Mouse (Mus musculus) neutrophil, adult 5-6 weeks (primary cell): ENCODE measurements at regions not wholly inside any gene's neighbourhood (a gene's known extent, or its start where the extent isn't known, plus 50 kb on each side); places are given as distances from the start of the nearest gene placed in this dataset.

Source experiments
- ATAC-seq: fragments of 151-379, 151-347 bp; 2 replicates; pipeline ENCODE4 v1.8.0; 2017; ENCODE audit warnings: mild to moderate bottlenecking, moderate TSS enrichment; ENCODE audit not compliant: insufficient number of reproducible peaks, poor library complexity, low FRiP score, severe bottlenecking; ENCODE audit errors: extremely low read depth

DNA sequence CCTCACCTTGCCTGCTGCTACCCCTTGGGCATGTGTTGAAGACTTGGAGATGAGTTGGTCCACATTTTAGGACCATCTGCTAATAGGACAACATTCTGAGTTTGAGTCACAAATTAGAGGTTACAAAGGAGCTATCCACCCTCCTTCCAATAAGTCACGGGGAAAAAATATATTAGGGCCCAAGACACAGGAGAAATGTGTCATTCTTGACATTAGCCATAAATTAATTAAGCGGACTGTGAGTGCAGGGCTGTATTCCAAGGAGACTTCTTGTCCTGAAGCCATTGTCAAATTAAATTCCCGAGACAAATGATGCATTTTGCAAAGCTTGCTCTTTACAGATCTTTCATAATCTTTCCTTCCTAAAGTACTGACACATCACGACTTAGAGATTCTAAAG lies 79.2 kb downstream of the 1700020N01Rik start:
- no peak for ATAC-seq

DNA sequence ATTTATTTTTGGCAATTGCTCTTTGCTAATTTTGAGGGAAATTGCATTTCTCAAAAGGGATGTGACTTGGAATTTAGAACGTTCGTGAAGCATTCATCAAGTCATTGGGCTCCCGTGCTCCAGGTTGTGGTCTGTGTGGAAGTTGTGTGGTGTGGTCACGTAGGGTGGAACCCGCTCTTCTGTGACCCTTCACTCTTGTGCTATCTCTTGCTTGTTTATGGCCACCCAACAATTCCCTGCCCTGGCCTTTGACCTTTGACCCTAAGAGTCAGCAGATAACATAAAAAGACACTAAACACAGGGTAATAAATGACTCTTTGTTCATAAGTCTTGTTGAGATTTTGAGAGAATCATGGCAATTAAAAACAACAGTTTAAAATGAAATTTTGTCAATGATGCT lies 79.7 kb downstream of the 1700020N01Rik start:
- ATAC-seq: no peak

DNA sequence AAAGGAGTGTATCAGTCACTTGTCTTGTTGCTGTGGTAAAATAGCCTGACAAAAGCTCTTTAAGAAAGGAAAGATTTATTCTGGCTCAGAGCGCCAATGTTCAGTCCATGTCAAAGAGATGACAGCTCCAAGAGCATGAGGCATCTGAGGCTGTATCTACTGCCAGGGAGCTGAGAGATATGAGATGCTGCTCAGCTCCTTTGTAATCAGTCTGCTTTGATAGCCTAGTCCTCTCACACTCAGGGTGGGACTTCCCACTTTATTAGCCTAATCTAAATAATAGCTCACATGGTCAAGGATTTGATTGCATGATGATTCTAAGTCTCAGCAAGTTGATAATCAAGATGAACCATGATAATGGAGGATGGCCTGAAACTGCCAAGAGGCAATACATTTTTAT lies 80.9 kb downstream of the 1700020N01Rik start:
- no peak for ATAC-seq

DNA sequence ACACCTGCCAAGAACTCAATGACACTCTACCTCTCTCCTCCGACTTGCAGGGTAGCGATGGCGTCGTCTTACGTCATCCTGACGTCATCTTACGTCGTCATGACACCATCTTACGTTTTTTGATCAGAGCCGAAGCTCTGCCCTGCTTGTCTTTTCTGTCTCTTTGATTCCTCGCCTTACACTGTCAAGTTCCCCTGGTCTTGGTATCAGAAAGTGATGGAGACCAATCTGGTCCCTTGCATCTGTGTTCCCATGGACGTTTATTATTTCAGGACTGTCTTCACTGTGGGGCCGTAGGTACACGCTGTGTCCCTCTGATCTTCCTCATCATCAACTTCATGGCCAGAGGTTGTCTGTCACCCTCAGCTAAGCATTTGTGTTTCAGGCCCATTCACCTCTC lies 82.8 kb downstream of the 1700020N01Rik start:
- no peak for ATAC-seq

DNA sequence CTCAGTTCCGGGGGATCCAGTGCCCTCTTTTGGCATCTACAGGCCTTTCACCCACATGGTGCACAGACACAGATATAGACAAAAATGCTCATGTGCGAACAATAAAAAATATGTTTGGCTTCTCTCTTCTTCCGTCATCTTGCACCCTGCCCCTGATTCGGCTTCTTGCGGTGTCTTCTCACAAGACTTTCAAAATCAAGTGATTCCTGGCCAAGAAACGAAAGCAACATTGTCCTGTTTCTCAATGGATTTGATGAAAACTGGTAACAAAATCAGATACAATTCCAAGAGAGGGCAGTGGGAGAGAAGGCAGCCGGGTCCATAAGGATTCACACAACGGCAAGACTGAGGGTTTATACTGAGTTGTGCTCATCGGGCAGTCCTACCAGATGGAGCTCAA lies 85.0 kb downstream of the 1700020N01Rik start:
- ATAC-seq: no peak

DNA sequence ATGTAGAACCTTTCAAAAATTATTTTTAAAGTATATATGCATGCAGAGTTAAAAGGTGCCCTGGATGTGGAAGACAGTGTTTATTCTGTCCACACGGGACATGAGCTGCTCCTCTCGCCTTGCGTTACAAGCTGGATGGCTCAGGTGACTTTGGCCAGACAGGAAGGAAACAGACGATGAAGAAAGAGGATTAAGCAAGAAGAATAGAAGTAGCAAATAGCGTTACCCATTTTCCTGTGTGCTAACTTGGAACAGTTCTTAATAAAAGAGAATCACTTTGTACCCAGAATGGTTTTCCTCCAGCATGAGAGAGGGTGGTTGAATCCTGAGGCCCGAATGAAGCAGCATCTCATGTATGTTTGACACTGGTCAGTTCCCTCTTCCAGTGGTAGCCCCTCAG lies 85.4 kb downstream of the 1700020N01Rik start:
- ATAC-seq: no peak

- no peak for ATAC-seq
These were observed 86.0 kb downstream of the 1700020N01Rik start for GRCm38 (mm10) chr10:21678811-21679451.

- ATAC-seq: no peak
These were observed 87.8 kb downstream of the 1700020N01Rik start for GRCm38 (mm10) chr10:21680789-21681188.

DNA sequence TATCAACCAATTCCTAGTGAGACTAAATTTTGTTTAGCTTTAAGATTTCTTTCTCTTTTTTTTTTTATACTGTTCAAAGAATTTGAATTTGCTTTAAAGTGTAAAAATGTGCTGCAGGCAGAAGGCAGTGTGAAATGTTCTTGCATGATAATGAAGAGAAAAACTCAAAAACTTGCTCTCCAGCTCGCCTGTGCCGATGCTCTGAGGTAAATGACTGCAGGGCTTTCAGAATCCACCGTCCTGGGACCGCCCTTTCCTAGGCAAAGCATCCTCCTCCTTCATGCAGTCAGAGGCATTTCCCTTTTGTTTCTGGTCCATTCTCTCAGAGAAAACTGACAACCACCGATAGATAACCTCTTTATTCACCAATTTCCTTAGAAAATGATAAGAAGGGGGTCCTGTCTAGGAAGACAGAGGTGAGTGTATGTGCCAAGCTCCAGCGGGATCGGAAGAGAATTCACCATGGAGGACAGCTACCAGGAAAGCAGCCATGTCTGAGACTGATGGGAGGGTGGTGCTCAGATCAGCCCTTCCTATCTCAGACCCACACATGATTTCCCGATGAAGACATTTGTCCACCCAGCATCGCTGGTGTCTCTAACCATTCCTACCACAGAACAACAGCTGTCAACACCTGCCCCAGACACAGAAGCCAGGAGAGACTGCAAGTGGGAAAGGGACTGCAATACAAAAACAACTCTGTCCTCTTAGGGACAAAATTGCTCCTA lies 91.5 kb downstream of the 1700020N01Rik start:
- ATAC-seq: no peak

DNA sequence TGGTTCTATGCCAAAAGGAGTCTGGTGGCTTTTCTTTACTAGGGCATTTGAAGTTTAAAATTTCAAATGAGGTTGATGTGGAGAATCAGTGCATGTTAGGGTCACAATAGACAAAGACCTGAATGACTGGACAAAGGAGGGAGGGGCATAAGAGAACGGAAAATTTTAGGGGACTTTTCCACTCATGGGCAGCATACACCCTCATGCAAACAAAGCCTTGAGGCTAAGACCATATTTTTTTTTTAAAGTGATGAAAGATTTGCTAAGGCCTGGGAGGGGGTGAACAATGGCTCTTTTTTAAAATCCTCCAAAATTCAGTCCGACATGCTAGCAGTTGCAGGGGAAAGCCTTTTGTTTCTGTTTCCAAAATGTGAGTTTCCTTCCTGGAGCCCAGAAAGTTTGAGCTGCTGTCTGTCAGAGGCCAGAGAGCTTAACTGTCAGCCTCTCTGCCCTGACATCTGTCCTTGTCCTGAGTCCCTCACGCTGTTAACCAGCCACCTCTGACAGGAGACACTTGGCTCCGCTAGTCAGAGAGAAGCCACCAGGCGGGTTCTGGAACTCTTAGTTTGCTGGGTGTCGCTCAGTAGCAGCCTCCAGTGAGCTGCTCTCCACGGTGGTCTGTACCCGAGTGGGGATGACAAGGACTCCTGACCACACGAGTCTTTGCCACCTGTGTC lies 92.3 kb downstream of the 1700020N01Rik start:
- ATAC-seq: no peak

- no peak for ATAC-seq
These were observed 93.1 kb downstream of the 1700020N01Rik start for GRCm38 (mm10) chr10:21686060-21686459.

DNA sequence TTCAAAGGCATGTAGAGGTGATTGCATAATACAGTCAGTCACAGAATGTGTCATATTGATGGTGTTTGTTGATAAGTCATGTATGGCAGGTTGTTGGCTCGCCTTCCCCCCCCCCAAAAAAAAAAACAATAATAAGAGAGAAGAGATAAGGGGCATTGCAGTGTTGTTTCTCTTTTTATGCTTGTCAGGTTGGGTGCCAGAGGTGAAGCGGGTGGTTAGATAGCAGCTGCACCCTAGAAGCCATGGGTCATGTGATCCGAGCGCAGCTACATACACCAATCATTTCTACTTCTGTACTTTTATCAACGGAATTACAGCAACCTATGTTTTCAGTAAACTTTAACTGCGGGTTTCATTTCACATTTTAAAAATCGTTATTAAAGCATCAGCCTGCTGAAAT lies 94.5 kb downstream of the 1700020N01Rik start:
- no peak for ATAC-seq

DNA sequence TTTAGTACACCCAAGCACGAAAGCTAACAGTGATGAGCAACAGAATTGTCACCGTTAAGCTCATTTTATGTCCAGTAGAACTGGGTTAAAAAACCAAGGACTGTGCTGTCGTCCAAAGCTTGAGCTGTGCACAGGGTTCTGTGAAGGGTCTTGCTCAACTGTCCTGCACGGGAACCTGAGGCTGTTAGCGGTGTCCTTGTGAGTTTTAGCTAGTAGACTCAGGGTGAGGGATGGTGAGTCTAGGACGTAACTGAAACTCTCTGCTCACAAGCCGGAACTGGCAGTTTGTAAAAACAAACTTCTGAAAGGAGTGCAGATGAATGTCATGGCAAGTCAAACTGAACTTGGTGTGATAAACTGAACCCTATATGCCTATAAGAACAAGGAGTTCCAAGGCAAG lies 95.6 kb downstream of the 1700020N01Rik start:
- no peak for ATAC-seq

GRCm38 (mm10) chr10:21689847-21690269 lies 96.9 kb downstream of the 1700020N01Rik start:
- no peak for ATAC-seq

GRCm38 (mm10) chr10:21695185-21695584 lies 102.2 kb downstream of the 1700020N01Rik start:
- ATAC-seq: no peak

GRCm38 (mm10) chr10:21696671-21697070 lies 103.7 kb downstream of the 1700020N01Rik start:
- no peak for ATAC-seq

- ATAC-seq: no peak
These were observed 108.6 kb downstream of the 1700020N01Rik start for GRCm38 (mm10) chr10:21701580-21701979.

- no peak for ATAC-seq
These were observed 109.2 kb downstream of the 1700020N01Rik start for GRCm38 (mm10) chr10:21702134-21702533.

DNA sequence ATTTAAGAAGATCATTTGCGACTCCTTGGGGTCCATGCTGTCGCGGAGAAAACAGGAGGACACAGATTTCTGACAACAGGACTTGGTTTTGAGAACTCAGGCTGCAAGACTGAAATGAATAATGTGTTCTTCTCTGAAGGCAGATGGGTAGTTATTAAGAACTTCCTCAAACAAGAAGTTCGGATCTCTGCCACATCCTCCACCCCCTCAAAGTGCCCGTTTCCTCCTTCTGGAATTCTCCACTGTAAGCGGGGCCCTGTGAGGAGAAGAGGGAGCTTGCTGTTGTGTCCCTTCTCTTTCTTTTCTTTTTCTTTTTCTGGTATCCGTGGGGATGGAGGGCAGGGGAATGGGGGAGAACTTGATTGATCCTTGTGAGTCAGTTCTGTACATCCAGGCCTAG lies 118.9 kb downstream of the 1700020N01Rik start:
- ATAC-seq: no peak

- no peak for ATAC-seq
These were observed 119.9 kb downstream of the 1700020N01Rik start for GRCm38 (mm10) chr10:21712828-21713227.
